Mouse (Mus musculus): ENCODE measurements around the gene Gm49394.

DNA sequence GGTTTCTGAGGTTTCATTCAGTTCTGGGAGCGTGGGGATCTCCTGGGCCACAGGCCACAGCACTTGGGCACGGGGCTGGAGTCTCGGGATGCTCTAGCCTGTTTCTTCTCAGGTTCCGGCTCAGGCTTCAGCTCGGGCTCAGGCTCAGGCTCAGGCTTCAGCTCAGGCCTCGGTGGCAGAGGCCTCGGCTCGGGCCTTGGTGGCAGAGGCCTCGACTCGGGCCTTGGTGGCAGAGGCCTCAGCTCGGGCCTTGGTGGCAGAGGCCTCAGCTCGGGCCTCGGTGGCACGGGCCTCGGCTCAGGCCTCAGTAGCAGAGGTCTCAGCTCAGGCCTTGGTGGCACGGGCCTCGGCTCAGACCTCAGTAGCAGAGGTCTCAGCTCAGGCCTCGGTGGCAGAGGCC is 2.2 kb downstream of the Gm49394 start:
- TF ChIP-seq CTCF (IDR thresholded peaks at IDR 0.05; ENCODE audit: low read depth, low read length) = no peak
- TF ChIP-seq POLR2A (IDR thresholded peaks at IDR 0.05; ENCODE audit: extremely low read depth, insufficient read depth, low read length) = no peak
